Mouse (Mus musculus) forebrain, embryonic 13.5 days (tissue): Measurements from ENCODE around the gene C1ql4. TPM values are rescaled to one million over a fixed set of nuclear protein-coding genes. Genes with fewer than 3 reads are reported as not detected.
"Not testable (repeated sequence)": the region's sequence is repeated elsewhere in the genome, so short reads cannot be mapped to it uniquely, and the experiment has no call there.

Experiments used
- ATAC-seq: fragments of 200-750 bp; cut with Nextera tagmentation; 2 replicates; pipeline ENCODE4 v1.8.0; 2017
- H3K27ac ChIP-seq: fragments of 300-500 bp; sonication (generic); 2 replicates; pipeline ENCODE4 v1.5.1; 2015; ENCODE audit warnings: inconsistent platforms, mild to moderate bottlenecking, moderate library complexity
- H3K27me3 ChIP-seq: fragments of 300-500 bp; sonication (generic); 2 replicates; pipeline ENCODE4 v1.6.1; 2015; ENCODE audit warnings: mild to moderate bottlenecking, inconsistent platforms
- H3K36me3 ChIP-seq: fragments of 300-500 bp; sonication (generic); 2 replicates; pipeline ENCODE4 v1.6.1; 2015; ENCODE audit warnings: mild to moderate bottlenecking, inconsistent platforms; ENCODE audit not compliant: poor library complexity, severe bottlenecking
- H3K4me1 ChIP-seq: fragments of 300-500 bp; sonication (generic); 2 replicates; pipeline ENCODE4 v1.6.1; 2015; ENCODE audit warnings: inconsistent platforms
- H3K4me2 ChIP-seq: fragments of 300-500 bp; sonication (generic); 2 replicates; pipeline ENCODE4 v1.6.1; 2015; ENCODE audit warnings: inconsistent platforms, mild to moderate bottlenecking, moderate library complexity
- H3K4me3 ChIP-seq: fragments of 300-500 bp; sonication (generic); 2 replicates; pipeline ENCODE4 v1.5.1; 2015; ENCODE audit warnings: mild to moderate bottlenecking, inconsistent platforms
- H3K9ac ChIP-seq: fragments of 300-500 bp; sonication (generic); 2 replicates; pipeline ENCODE4 v1.6.1; 2015; ENCODE audit warnings: mild to moderate bottlenecking, inconsistent platforms
- H3K9me3 ChIP-seq: fragments of 300-500 bp; sonication (generic); replicated peaks from 2 replicates; pipeline ENCODE4 v1.6.1; 2016; ENCODE audit warnings: inconsistent platforms
- WGBS: fragments of 180-500 bp; shearing (Covaris S2); methylation state at CpG from one replicate; pipeline ENCODE4 v1.1.7; 2015; 5-methylcytosine and 5-hydroxymethylcytosine counted together
- polyA plus RNA-seq: library from polyadenylated mRNA; unstranded; fragments of >200 nt; fragmentation: Nextera tagmentation; extraction: Ambion mirVana; gene quantifications from 2 replicates; pipeline ENCODE4 v1.2.1, GENCODE M21; 2015

Gene C1ql4
- polyA plus RNA-seq, 1 experiment from 2014 or later = not detected

DNA sequence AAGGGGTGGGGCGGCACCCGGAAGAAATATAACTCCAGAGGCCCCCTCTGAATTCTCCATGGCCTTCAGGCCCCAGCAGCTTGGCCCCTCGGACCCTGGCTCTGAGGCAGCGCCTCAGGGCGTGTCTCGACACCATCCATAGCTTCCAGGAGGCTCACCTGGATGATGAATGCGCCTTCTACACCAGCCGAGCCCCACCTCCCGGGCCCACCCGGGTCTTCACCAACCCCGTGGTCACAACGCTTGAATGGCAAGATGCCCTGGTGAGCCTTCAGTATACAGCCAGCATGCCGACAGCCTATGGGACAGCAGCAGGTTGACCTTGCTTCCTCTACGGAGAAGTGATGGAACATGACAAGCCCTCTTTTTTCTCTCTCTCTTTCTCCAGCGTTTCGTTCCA lies 4.8 kb downstream of the C1ql4 start:
- Histone ChIP-seq H3K27ac (no peak overlapping the region), H3K4me2 (no peak overlapping the region), H3K27me3 (peaks cover 49% of the 10 kb centered on the region), H3K36me3 (peaks cover 51% of the 10 kb centered on the region), H3K4me1 (peaks cover under 1% of the 10 kb centered on the region; the same call in 1 of the 2 replicates), H3K9ac (0 out of 2 replicates have a peak overlapping the region, but pooled peaks have one; percentile 21), H3K4me3 (no peak overlapping the region), H3K9me3 (no peaks in the 10 kb centered on the region)
- WGBS = 92% methylated on average over 16 of the region's 16 CpGs
- ATAC-seq = no peak

- Histone ChIP-seq H3K36me3 (peaks cover 56% of the 10 kb centered on the region), H3K27ac (no peak overlapping the region), H3K4me3 (no peak overlapping the region), H3K27me3 (peaks cover 43% of the 10 kb centered on the region), H3K4me2 (no peak overlapping the region), H3K9ac (no peak overlapping the region), H3K9me3 (no peaks in the 10 kb centered on the region), H3K4me1 (peaks cover 4% of the 10 kb centered on the region; the same call in 1 of the 2 replicates)
- ATAC-seq = no peak
- WGBS = 94% methylated on average over 12 of the region's 12 CpGs
These were observed 5.3 kb downstream of the C1ql4 start for GRCm38 (mm10) chr15:99082322-99082721.

DNA sequence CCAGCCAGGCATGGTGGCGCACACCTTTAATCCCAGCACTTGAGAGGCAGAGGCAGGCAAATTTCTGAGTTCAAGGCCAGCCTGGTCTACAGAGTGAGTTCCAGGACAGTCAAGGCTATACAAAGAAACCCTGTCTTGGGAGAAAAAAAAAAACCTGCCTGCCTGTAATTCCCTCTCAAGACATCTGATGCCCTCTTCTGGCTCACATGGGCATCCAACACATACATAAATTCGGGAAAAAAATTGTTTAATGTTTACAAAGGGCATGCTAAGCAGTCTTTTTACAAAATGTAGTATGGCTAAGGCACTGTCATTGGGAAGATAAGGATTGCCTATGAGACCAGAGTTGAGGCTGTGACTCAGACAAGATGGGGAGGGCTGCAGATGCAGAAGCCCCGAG lies 7.8 kb downstream of the C1ql4 start:
- no peak overlapping the region for H3K4me2 ChIP-seq
- peaks cover 63% of the 10 kb centered on the region for H3K36me3 ChIP-seq
- no peak overlapping the region for H3K27ac ChIP-seq
- H3K9ac ChIP-seq = no peak overlapping the region
- no peak overlapping the region for H3K4me3 ChIP-seq
- H3K4me1 ChIP-seq = peaks cover 26% of the 10 kb centered on the region
- ATAC-seq = no peak
- peaks cover 18% of the 10 kb centered on the region for H3K27me3 ChIP-seq
- no peaks in the 10 kb centered on the region for H3K9me3 ChIP-seq
- WGBS = 84% methylated on average over 3 of the region's 3 CpGs

- peaks cover 4% of the 10 kb centered on the region for H3K27me3 ChIP-seq
- 87% methylated on average over 15 of the region's 15 CpGs for whole genome bisulfite sequencing
- ATAC-seq = no peak
- no peak overlapping the region for H3K4me2 ChIP-seq
- no peaks in the 10 kb centered on the region for H3K9me3 ChIP-seq
- H3K4me1 ChIP-seq = peaks cover 33% of the 10 kb centered on the region
- peaks cover 59% of the 10 kb centered on the region for H3K36me3 ChIP-seq
- no peak overlapping the region for H3K27ac ChIP-seq
- peak overlapping the region; percentile 43; the same call in 1 of the 2 replicates for H3K9ac ChIP-seq
- H3K4me3 ChIP-seq = no peak overlapping the region
These were observed 9.3 kb downstream of the C1ql4 start for GRCm38 (mm10) chr15:99078181-99078910.

GRCm38 (mm10) chr15:99076011-99076410 lies 11.6 kb downstream of the C1ql4 start:
- not testable (repeated sequence) for H3K27ac ChIP-seq

GRCm38 (mm10) chr15:99074600-99075333 lies 12.8 kb downstream of the C1ql4 start:
- H3K4me3 ChIP-seq = peak overlapping the region; percentile 64
- under 1% methylated on average over 44 of the region's 44 CpGs for WGBS
- H3K27me3 ChIP-seq = 0 out of 2 replicates have a peak, but pooled peaks cover 1% of the 10 kb centered on the region
- peak overlapping the region; percentile 75 for H3K9ac ChIP-seq
- H3K27ac ChIP-seq = peak overlapping the region; percentile 94
- H3K4me1 ChIP-seq = peaks cover 33% of the 10 kb centered on the region
- H3K9me3 ChIP-seq = no peaks in the 10 kb centered on the region
- ATAC-seq = peak; percentile 98
- peak overlapping the region; percentile 79 for H3K4me2 ChIP-seq
- peaks cover 27% of the 10 kb centered on the region for H3K36me3 ChIP-seq

More at GRCm38 (mm10) chr15:99076011-99076410, 11.6 kb downstream of the C1ql4 start:
- not testable (repeated sequence) for H3K27me3 ChIP-seq, ATAC-seq, H3K9me3 ChIP-seq
- Histone ChIP-seq H3K36me3 (peaks cover 35% of the 10 kb centered on the region), H3K4me3 (peak overlapping the region; percentile 64), H3K9ac (peak overlapping the region; percentile 75; the same call in 1 of the 2 replicates), H3K4me1 (peaks cover 33% of the 10 kb centered on the region), H3K4me2 (peak overlapping the region; percentile 79)
- 100% methylated on average over 3 of the region's 3 CpGs for WGBS

DNA sequence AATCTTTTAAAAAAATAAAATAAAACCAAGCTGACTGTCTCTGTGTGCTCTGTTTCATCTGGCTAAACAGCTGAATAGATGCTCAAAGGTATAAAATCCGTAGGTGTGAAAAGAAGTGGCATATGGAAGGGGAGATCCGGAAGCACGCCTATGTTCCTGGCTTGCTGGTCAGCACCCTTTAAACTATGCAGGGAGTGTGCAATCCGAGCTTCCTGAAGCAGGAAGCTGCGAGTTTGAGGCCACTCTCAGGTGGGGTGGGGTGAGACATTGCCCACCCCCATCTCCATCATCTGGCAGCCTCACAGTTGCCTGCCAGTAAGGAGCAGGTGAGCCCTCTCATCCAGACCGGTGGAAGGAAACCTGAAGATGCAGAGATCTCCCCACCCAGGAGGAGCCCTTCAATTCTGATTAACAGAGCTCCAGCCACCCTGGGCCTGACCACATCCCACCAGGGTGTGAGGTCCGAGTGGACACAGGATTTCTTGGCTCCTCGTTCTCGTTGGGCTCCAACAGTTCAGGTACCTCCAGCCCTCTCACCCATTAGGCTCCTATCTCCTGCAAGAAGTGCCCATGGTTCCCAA lies 13.5 kb downstream of the C1ql4 start, which contains the start of gene Troap:
Gene Troap (plus strand): TSS at position 557 of the 581 bp plus-strand sequence.
- H3K27me3 ChIP-seq = 0 out of 2 replicates have a peak, but pooled peaks cover 5% of the 10 kb centered on the region
- H3K36me3 ChIP-seq = peaks cover 23% of the 10 kb centered on the region
- ATAC-seq = no peak; the same call in 1 of the 2 replicates
- WGBS = 25% methylated on average over 9 of the region's 9 CpGs
- H3K4me3 ChIP-seq = peak within 1 kb of the TSS; percentile 64
- H3K27ac ChIP-seq = peak within 1 kb of the TSS; percentile 94
- H3K4me2 ChIP-seq = peak within 1 kb of the TSS; percentile 79
- H3K9ac ChIP-seq = peak within 1 kb of the TSS; percentile 75
- H3K9me3 ChIP-seq = no peaks in the 10 kb centered on the region
- peaks cover 33% of the 10 kb centered on the region for H3K4me1 ChIP-seq

DNA sequence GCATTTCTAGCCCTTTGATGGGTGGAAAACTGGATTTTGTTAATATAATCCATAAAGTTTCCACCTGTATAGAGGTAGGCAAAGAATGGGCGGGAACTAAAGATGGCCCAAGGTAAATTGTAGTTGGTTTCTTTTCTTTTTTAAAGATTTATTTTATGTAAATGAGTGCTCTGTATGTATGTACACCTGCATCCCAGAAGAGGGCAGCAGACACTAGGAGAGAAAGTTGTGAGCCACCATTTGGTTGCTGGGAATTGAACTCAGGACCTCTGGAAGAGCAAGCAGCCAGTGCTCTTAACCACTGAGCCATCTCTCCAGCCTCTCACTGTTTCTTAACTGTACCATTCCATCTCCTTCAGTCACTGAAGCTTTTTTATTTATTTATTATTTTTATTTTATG lies 15.6 kb downstream of the C1ql4 start:
- peaks cover 26% of the 10 kb centered on the region for H3K4me1 ChIP-seq
- H3K36me3 ChIP-seq = peaks cover 4% of the 10 kb centered on the region
- H3K4me2 ChIP-seq = no peak overlapping the region
- ATAC-seq = no peak
- H3K27me3 ChIP-seq = 0 out of 2 replicates have a peak, but pooled peaks cover 5% of the 10 kb centered on the region
- H3K4me3 ChIP-seq = no peak overlapping the region
- 92% methylated on average over 1 of the region's 1 CpGs for WGBS
- no peaks in the 10 kb centered on the region for H3K9me3 ChIP-seq
- H3K27ac ChIP-seq = no peak overlapping the region
- no peak overlapping the region for H3K9ac ChIP-seq

- no peaks in the 10 kb centered on the region for H3K4me1 ChIP-seq
- H3K4me2 ChIP-seq = no peak overlapping the region
- H3K27ac ChIP-seq = no peak overlapping the region
- no peaks in the 10 kb centered on the region for H3K36me3 ChIP-seq
- ATAC-seq = no peak
- H3K27me3 ChIP-seq = peaks cover 13% of the 10 kb centered on the region; the same call in 1 of the 2 replicates
- no peak overlapping the region for H3K4me3 ChIP-seq
- no peak overlapping the region for H3K9ac ChIP-seq
- 86% methylated on average over 12 of the region's 12 CpGs for WGBS
- H3K9me3 ChIP-seq = no peaks in the 10 kb centered on the region
These were observed 22.0 kb downstream of the C1ql4 start for GRCm38 (mm10) chr15:99065557-99066165.

DNA sequence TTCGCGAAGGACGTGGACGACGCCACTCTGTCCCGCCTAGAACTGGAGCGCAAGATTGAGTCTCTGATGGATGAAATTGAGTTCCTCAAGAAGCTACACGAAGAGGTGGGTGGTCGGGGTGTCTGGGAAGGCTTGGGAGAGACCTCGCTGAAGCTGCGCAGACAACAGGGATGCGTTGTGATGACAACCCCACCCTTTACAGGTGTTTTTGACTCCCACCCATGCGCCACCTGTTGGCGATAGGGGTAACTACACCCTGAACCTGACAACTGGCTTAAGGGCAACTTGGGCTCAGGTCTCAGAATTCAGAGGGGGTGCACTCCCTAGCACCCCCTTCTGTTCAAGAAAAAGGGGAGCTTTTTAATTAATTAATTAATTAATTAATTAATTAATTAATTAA lies 31.3 kb downstream of the C1ql4 start:
- Histone ChIP-seq H3K4me1 (peaks cover 41% of the 10 kb centered on the region), H3K27me3 (peaks cover 85% of the 10 kb centered on the region), H3K36me3 (no peaks in the 10 kb centered on the region), H3K4me3 (peak overlapping the region; percentile 37), H3K9ac (no peak overlapping the region), H3K9me3 (no peaks in the 10 kb centered on the region), H3K4me2 (peak overlapping the region; percentile 65), H3K27ac (no peak overlapping the region)
- 7% methylated on average over 14 of the region's 14 CpGs for WGBS
- ATAC-seq = no peak

DNA sequence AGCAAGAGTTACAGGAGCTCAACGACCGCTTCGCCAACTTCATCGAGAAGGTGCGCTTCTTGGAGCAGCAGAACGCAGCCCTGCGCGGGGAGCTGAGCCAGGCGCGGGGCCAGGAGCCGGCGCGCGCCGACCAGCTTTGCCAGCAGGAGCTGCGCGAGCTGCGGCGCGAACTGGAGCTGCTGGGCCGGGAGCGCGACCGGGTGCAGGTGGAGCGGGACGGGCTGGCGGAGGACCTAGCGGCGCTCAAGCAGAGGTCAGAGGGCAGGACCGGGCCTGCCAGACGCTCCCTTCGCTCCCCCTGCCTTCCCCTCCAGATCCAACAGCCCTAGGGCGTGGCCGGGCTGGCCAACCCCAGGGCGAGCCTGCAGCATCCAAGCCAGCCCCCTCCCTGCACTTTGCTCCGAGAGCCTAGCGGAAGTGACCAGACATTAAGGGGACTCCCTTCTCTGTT lies 32.1 kb downstream of the C1ql4 start:
- peak overlapping the region; percentile 32 for H3K9ac ChIP-seq
- H3K9me3 ChIP-seq = no peaks in the 10 kb centered on the region
- H3K4me2 ChIP-seq = peak overlapping the region; percentile 65
- H3K4me1 ChIP-seq = peaks cover 41% of the 10 kb centered on the region
- H3K27me3 ChIP-seq = peaks cover 86% of the 10 kb centered on the region
- peak; percentile 63 for ATAC-seq
- H3K27ac ChIP-seq = no peak overlapping the region
- no peaks in the 10 kb centered on the region for H3K36me3 ChIP-seq
- peak overlapping the region; percentile 37 for H3K4me3 ChIP-seq
- WGBS = under 1% methylated on average over 37 of the region's 37 CpGs
